Mouse (Mus musculus) MEL (cell line): ENCODE data around the gene Cdh22. TPM values are rescaled to one million over a fixed set of nuclear protein-coding genes. Genes with fewer than 3 reads are reported as not detected.

Source experiments
- DNase-seq: peaks from one replicate; pipeline ENCODE4 v3.0.0; 2011; ENCODE audit warnings: low read depth, low spot score
- H3K27ac ChIP-seq: 2 replicates; pipeline ENCODE4 v1.5.1; 2012; ENCODE audit warnings: low read depth, mild to moderate bottlenecking, control low read depth, low read length, moderate library complexity; ENCODE audit not compliant: control insufficient read depth
- H3K27me3 ChIP-seq, 2 experiments: fragments of 150-350 bp in 1 of 2; sonication (generic) in 1 of 2; 2 replicates each; pipeline ENCODE4 v1.6.1; 2012; ENCODE audit warnings: low read length in 2 of 2, mild to moderate bottlenecking in 2 of 2, improper control_type of control experiment in 1 of 2, moderate library complexity in 1 of 2; ENCODE audit not compliant: insufficient read depth in 2 of 2, control insufficient read depth in 1 of 2
- H3K36me3 ChIP-seq, 2 experiments: 2 replicates each; pipeline ENCODE4 v1.6.1; 2012 to 2014; ENCODE audit warnings: low read length in 2 of 2, improper control_type of control experiment in 1 of 2, inconsistent platforms in 1 of 2, mild to moderate bottlenecking in 1 of 2; ENCODE audit not compliant: insufficient read depth in 2 of 2, control insufficient read depth in 1 of 2
- H3K4me1 ChIP-seq, 2 experiments: fragments of 150-350 bp in 1 of 2; sonication (generic) in 1 of 2; 2 replicates each; pipeline ENCODE4 v1.6.1; 2012; ENCODE audit warnings: low read length in 2 of 2, improper control_type of control experiment in 1 of 2, mild to moderate bottlenecking in 1 of 2; ENCODE audit not compliant: insufficient read depth in 2 of 2, control insufficient read depth in 1 of 2
- H3K4me3 ChIP-seq, 2 experiments: fragments of 150-350 bp in 1 of 2; sonication (generic) in 1 of 2; 2 replicates each; pipeline ENCODE4 v1.5.1; 2012; ENCODE audit warnings: low read depth in 2 of 2, low read length in 2 of 2, mild to moderate bottlenecking in 2 of 2, moderate library complexity in 2 of 2, control low read depth in 1 of 2, improper control_type of control experiment in 1 of 2; ENCODE audit not compliant: control insufficient read depth in 1 of 2, insufficient read depth in 1 of 2
- H3K79me2 ChIP-seq: 2 replicates; pipeline ENCODE4 v1.6.1; 2012; ENCODE audit warnings: mild to moderate bottlenecking, low read length, moderate library complexity; ENCODE audit not compliant: control insufficient read depth, poor library complexity, insufficient read depth
- H3K9ac ChIP-seq: 2 replicates; pipeline ENCODE4 v1.6.1; 2012; ENCODE audit warnings: low read depth, mild to moderate bottlenecking, control low read depth, low read length, moderate library complexity; ENCODE audit not compliant: control insufficient read depth, poor library complexity, severe bottlenecking
- H3K9me3 ChIP-seq: fragments of 150-350 bp; sonication (generic); replicated peaks from 2 replicates; pipeline ENCODE4 v1.6.1; 2012; ENCODE audit warnings: mild to moderate bottlenecking, low read length, improper control_type of control experiment, moderate library complexity; ENCODE audit not compliant: insufficient read depth
- BHLHE40 ChIP-seq: IDR thresholded peaks from 2 replicates; pipeline ENCODE4 v1.6.1; 2012; ENCODE audit warnings: low read depth, mild to moderate bottlenecking, inconsistent platforms, low read length, improper control_type of control experiment, borderline replicate concordance
- CHD1 ChIP-seq: IDR thresholded peaks from 2 replicates; pipeline ENCODE4 v1.6.1; 2012; ENCODE audit warnings: low read depth, mild to moderate bottlenecking, inconsistent platforms, low read length, improper control_type of control experiment
- CTCF ChIP-seq, 3 experiments: IDR thresholded peaks in 2 of 3; conservative IDR thresholded peaks in 1 of 3; 2 replicates each; pipeline ENCODE4 v1.5.1; 2011 to 2012; ENCODE audit warnings: low read length in 3 of 3, low read depth in 2 of 3, mild to moderate bottlenecking in 2 of 3, improper control_type of control experiment in 1 of 3, inconsistent platforms in 1 of 3, mixed read lengths in 1 of 3, moderate library complexity in 1 of 3; ENCODE audit not compliant: control insufficient read depth in 1 of 3, insufficient read depth in 1 of 3, poor library complexity in 1 of 3, severe bottlenecking in 1 of 3
- EP300 ChIP-seq, 2 experiments: IDR thresholded peaks; 2 replicates each; pipeline ENCODE4 v1.6.1; 2011; ENCODE audit warnings: improper control_type of control experiment in 2 of 2, low read length in 2 of 2, low read depth in 1 of 2, mild to moderate bottlenecking in 1 of 2
- GABPA ChIP-seq: IDR thresholded peaks from 2 replicates; pipeline ENCODE4 v1.6.1; 2012; ENCODE audit warnings: low read depth, mild to moderate bottlenecking, inconsistent platforms, low read length, improper control_type of control experiment, moderate library complexity
- MYC ChIP-seq: IDR thresholded peaks from 2 replicates; pipeline ENCODE4 v1.6.1; 2011; ENCODE audit warnings: low read depth, mild to moderate bottlenecking, low read length, improper control_type of control experiment, moderate library complexity
- POLR2AphosphoS5 ChIP-seq: IDR thresholded peaks from 2 replicates; pipeline ENCODE4 v1.6.1; 2012; ENCODE audit warnings: low read depth, borderline replicate concordance, mild to moderate bottlenecking, inconsistent platforms, low read length, moderate library complexity, mixed read lengths
- RCOR1 ChIP-seq: IDR thresholded peaks from 2 replicates; pipeline ENCODE4 v1.6.1; 2012; ENCODE audit warnings: low read depth, mild to moderate bottlenecking, inconsistent platforms, low read length, improper control_type of control experiment
- SIN3A ChIP-seq: IDR thresholded peaks from 2 replicates; pipeline ENCODE4 v1.6.1; 2012; ENCODE audit warnings: low read length, improper control_type of control experiment, inconsistent platforms
- USF2 ChIP-seq, 2 experiments: IDR thresholded peaks; 2 replicates each; pipeline ENCODE4 v1.6.1; 2011 to 2012; ENCODE audit warnings: improper control_type of control experiment in 2 of 2, low read length in 2 of 2, borderline replicate concordance in 1 of 2, inconsistent platforms in 1 of 2, low read depth in 1 of 2, mild to moderate bottlenecking in 1 of 2; ENCODE audit not compliant: insufficient read depth in 1 of 2
- ZC3H11A ChIP-seq: IDR thresholded peaks from 2 replicates; pipeline ENCODE4 v1.6.1; 2012; ENCODE audit warnings: low read depth, mild to moderate bottlenecking, inconsistent platforms, low read length, improper control_type of control experiment
- ZMIZ1 ChIP-seq: IDR thresholded peaks from 2 replicates; pipeline ENCODE4 v1.6.1; 2012; ENCODE audit warnings: low read depth, mild to moderate bottlenecking, inconsistent platforms, low read length, improper control_type of control experiment, moderate library complexity
- ZNF384 ChIP-seq: IDR thresholded peaks from 2 replicates; pipeline ENCODE4 v1.6.1; 2012; ENCODE audit warnings: low read depth, mild to moderate bottlenecking, inconsistent platforms, low read length, improper control_type of control experiment
- polyA plus RNA-seq, 2 experiments: library from polyadenylated mRNA; stranded (reverse) in 1 of 2; unstranded in 1 of 2; fragments of >175 nt in 1 of 2; fragments of >200 nt in 1 of 2; gene quantifications; 2 replicates each; pipeline versions ENCODE4 v1.2.1 to v1.2.4; 2012; ENCODE audit warnings: low replicate concordance in 2 of 2, low read depth in 1 of 2; ENCODE audit not compliant: insufficient read length in 2 of 2, insufficient read depth in 1 of 2, missing spikeins in 1 of 2
- total RNA-seq: library from RNA; depleted of rRNA; stranded (reverse); fragments of 300-350 nt; gene quantifications from 2 replicates; pipeline ENCODE4 v1.2.3, GENCODE M21; 2012

The Cdh22 gene
- total and polyA plus RNA-seq, 3 experiments, result not detected

- no peak for TF ChIP-seq SIN3A
- TF ChIP-seq ZC3H11A, result no peak
- no peak for TF ChIP-seq BHLHE40
- TF ChIP-seq EP300 (IDR thresholded peaks at IDR 0.05; ENCODE audit: low read depth in 1 of 2, low read length in 2 of 2), result no peak
- no peak for TF ChIP-seq GABPA
- TF ChIP-seq POLR2AphosphoS5, result no peak
- no peak for TF ChIP-seq CTCF (IDR thresholded peaks at IDR 0.05 in 2 of 3, conservative IDR thresholded peaks at IDR 0.05 in 1 of 3; ENCODE audit: control insufficient read depth in 1 of 3, insufficient read depth in 1 of 3, low read depth in 2 of 3, low read length in 3 of 3, poor library complexity in 1 of 3, severe bottlenecking in 1 of 3)
- TF ChIP-seq RCOR1, result no peak
- no peak for TF ChIP-seq MYC
- no peaks in the 10 kb centered on the region for H3K79me2 ChIP-seq
- H3K9ac ChIP-seq, result no peak overlapping the region
- H3K4me1 ChIP-seq, result no peaks in the 10 kb centered on the region
- H3K36me3 ChIP-seq, result no peaks in the 10 kb centered on the region
- H3K27me3 ChIP-seq, result no peaks in the 10 kb centered on the region
- H3K4me3 ChIP-seq, result no peak overlapping the region
- no peak overlapping the region for H3K27ac ChIP-seq
- DNase-seq, result no peak
- no peaks in the 10 kb centered on the region for H3K9me3 ChIP-seq
Measured at GRCm38 (mm10) chr2:165240371-165240770, 5.7 kb upstream of the Cdh22 start.

- Histone ChIP-seq H3K9me3 (no peaks in the 10 kb centered on the region), H3K36me3 (no peaks in the 10 kb centered on the region), H3K27me3 (no peaks in the 10 kb centered on the region), H3K79me2 (no peaks in the 10 kb centered on the region), H3K9ac (no peak overlapping the region), H3K27ac (no peak overlapping the region), H3K4me1 (no peaks in the 10 kb centered on the region), H3K4me3 (no peak overlapping the region)
- no peak for DNase-seq
- no peak for TF ChIP-seq EP300 (IDR thresholded peaks at IDR 0.05; ENCODE audit: low read depth in 1 of 2, low read length in 2 of 2)
- TF ChIP-seq CHD1, result no peak
Measured at GRCm38 (mm10) chr2:165239533-165240144, 5.0 kb upstream of the Cdh22 start.

- Histone ChIP-seq H3K9ac (no peak overlapping the region), H3K27me3 (no peaks in the 10 kb centered on the region), H3K4me3 (no peak overlapping the region), H3K79me2 (no peaks in the 10 kb centered on the region), H3K4me1 (no peaks in the 10 kb centered on the region), H3K9me3 (no peaks in the 10 kb centered on the region), H3K27ac (no peak overlapping the region), H3K36me3 (no peaks in the 10 kb centered on the region)
- no peak for TF ChIP-seq ZNF384
- no peak for TF ChIP-seq GABPA
- TF ChIP-seq CTCF (IDR thresholded peaks at IDR 0.05 in 2 of 3, conservative IDR thresholded peaks at IDR 0.05 in 1 of 3; ENCODE audit: control insufficient read depth in 1 of 3, insufficient read depth in 1 of 3, low read depth in 2 of 3, low read length in 3 of 3, poor library complexity in 1 of 3, severe bottlenecking in 1 of 3), result no peak
- TF ChIP-seq ZMIZ1, result no peak
- TF ChIP-seq USF2 (IDR thresholded peaks at IDR 0.05; ENCODE audit: borderline replicate concordance in 1 of 2, insufficient read depth in 1 of 2, low read depth in 1 of 2, low read length in 2 of 2), result no peak
- no peak for DNase-seq
Measured at GRCm38 (mm10) chr2:165238416-165239145, 3.9 kb upstream of the Cdh22 start.
